Mouse (Mus musculus) retina, postnatal 7 days (tissue): ENCODE results near the gene Gm12886.

ENCODE experiments used
- DNase-seq: peaks from one replicate; pipeline ENCODE4 v3.0.0-alpha.2; 2012; ENCODE audit warnings: low read depth, low spot score

Gene Gm12886

DNA sequence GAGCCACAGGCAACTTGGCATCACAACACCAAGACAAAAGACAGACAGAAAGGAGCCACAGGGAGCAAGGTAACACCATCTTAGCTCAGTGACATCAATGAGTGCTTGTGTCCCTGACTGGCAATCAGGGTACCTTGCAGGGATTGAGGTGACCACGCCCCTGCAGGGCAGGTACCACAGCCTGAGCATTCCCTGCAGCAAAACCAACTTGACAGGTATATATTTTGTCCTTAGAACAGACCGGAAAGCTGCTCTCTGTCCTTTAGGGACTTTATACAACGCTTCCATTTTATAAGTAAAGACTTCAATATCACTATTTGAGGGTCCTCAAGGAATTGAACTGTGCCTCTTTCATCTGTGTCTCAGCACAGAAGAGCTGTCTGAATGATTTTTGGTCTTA, at the start of gene Gm12886:
TSS of gene Gm12886 (minus strand) at position 101 of the 400 bp plus-strand sequence.
- no peak for DNase-seq
